Mouse (Mus musculus) hindbrain, embryonic 15.5 days (tissue): ENCODE results near the gene Mdk. TPM values are rescaled to one million over a fixed set of nuclear protein-coding genes. Genes with fewer than 3 reads are reported as not detected.

ENCODE experiments used
- ATAC-seq: fragments of 200-750 bp; cut with Nextera tagmentation; 2 replicates; pipeline ENCODE4 v1.8.0; 2017; ENCODE audit warnings: low read depth, moderate number of reproducible peaks, moderate TSS enrichment; ENCODE audit not compliant: low FRiP score
- H3K27ac ChIP-seq: fragments of 300-500 bp; sonication (generic); replicated peaks from 2 replicates; pipeline ENCODE4 v1.5.1; 2015; ENCODE audit warnings: mild to moderate bottlenecking, inconsistent platforms
- H3K27me3 ChIP-seq: fragments of 300-500 bp; sonication (generic); 2 replicates; pipeline ENCODE4 v1.6.1; 2015; ENCODE audit warnings: control low read depth, inconsistent platforms
- H3K36me3 ChIP-seq: fragments of 300-500 bp; sonication (generic); 2 replicates; pipeline ENCODE4 v1.6.1; 2015; ENCODE audit warnings: control low read depth, inconsistent platforms
- H3K4me1 ChIP-seq: fragments of 300-500 bp; sonication (generic); replicated peaks from 2 replicates; pipeline ENCODE4 v1.6.1; 2015; ENCODE audit warnings: control low read depth, inconsistent platforms
- H3K4me2 ChIP-seq: fragments of 300-500 bp; sonication (generic); 2 replicates; pipeline ENCODE4 v1.6.1; 2015; ENCODE audit warnings: moderate library complexity, mild to moderate bottlenecking, inconsistent platforms
- H3K4me3 ChIP-seq: fragments of 300-500 bp; sonication (generic); 2 replicates; pipeline ENCODE4 v1.5.1; 2015; ENCODE audit warnings: mild to moderate bottlenecking, inconsistent platforms
- H3K9ac ChIP-seq: fragments of 300-500 bp; sonication (generic); 2 replicates; pipeline ENCODE4 v1.6.1; 2015; ENCODE audit warnings: inconsistent platforms
- H3K9me3 ChIP-seq: fragments of 300-500 bp; sonication (generic); 2 replicates; pipeline ENCODE4 v1.6.1; 2016; ENCODE audit warnings: control low read depth, inconsistent platforms
- WGBS: fragments of 180-500 bp; shearing (Covaris S2); methylation state at CpG from one replicate; pipeline ENCODE4 v1.1.7; 2015; 5-methylcytosine and 5-hydroxymethylcytosine counted together
- polyA plus RNA-seq: library from polyadenylated mRNA; unstranded; fragments of >200 nt; fragmentation: Nextera tagmentation; extraction: Ambion mirVana; gene quantifications from 2 replicates; pipeline ENCODE4 v1.2.1, GENCODE M21; 2015

Gene Mdk
- polyA plus RNA-seq, 1 experiment from 2014 or later = 187 TPM

- Histone ChIP-seq H3K36me3 (no peaks in the 10 kb centered on the region), H3K4me1 (peaks cover 41% of the 10 kb centered on the region), H3K27ac (no peak overlapping the region), H3K27me3 (no peaks in the 10 kb centered on the region), H3K4me2 (no peak overlapping the region), H3K9ac (no peak overlapping the region), H3K9me3 (no peaks in the 10 kb centered on the region), H3K4me3 (no peak overlapping the region)
- 91% methylated on average over 6 of the region's 6 CpGs for WGBS
- no peak for ATAC-seq
These were observed 23.8 kb upstream of the Mdk start for GRCm38 (mm10) chr2:91955875-91956274.

- Histone ChIP-seq H3K9me3 (no peaks in the 10 kb centered on the region), H3K4me1 (peaks cover 45% of the 10 kb centered on the region), H3K36me3 (no peaks in the 10 kb centered on the region), H3K27ac (no peak overlapping the region), H3K4me2 (no peak overlapping the region), H3K9ac (no peak overlapping the region), H3K27me3 (no peaks in the 10 kb centered on the region), H3K4me3 (no peak overlapping the region)
- ATAC-seq = no peak
- WGBS = 77% methylated on average over 4 of the region's 4 CpGs
These were observed 23.1 kb upstream of the Mdk start for GRCm38 (mm10) chr2:91955121-91955591.

- no peak overlapping the region for H3K27ac ChIP-seq
- H3K9me3 ChIP-seq = no peaks in the 10 kb centered on the region
- H3K4me3 ChIP-seq = no peak overlapping the region
- H3K9ac ChIP-seq = no peak overlapping the region
- H3K27me3 ChIP-seq = no peaks in the 10 kb centered on the region
- peaks cover 43% of the 10 kb centered on the region for H3K4me1 ChIP-seq
- no peak for ATAC-seq
- H3K4me2 ChIP-seq = no peak overlapping the region
- WGBS = 20% methylated on average over 5 of the region's 5 CpGs
- no peaks in the 10 kb centered on the region for H3K36me3 ChIP-seq
These were observed 21.7 kb upstream of the Mdk start for GRCm38 (mm10) chr2:91953825-91954224.

- H3K9me3 ChIP-seq = no peaks in the 10 kb centered on the region
- ATAC-seq = no peak
- no peaks in the 10 kb centered on the region for H3K27me3 ChIP-seq
- H3K4me2 ChIP-seq = peak overlapping the region; percentile 35
- peak overlapping the region; percentile 66 for H3K27ac ChIP-seq
- no peak overlapping the region for H3K4me3 ChIP-seq
- 19% methylated on average over 15 of the region's 15 CpGs for WGBS
- H3K4me1 ChIP-seq = peaks cover 49% of the 10 kb centered on the region
- no peaks in the 10 kb centered on the region for H3K36me3 ChIP-seq
- H3K9ac ChIP-seq = 0 out of 2 replicates have a peak overlapping the region, but pooled peaks have one; percentile 6
These were observed 18.4 kb upstream of the Mdk start for GRCm38 (mm10) chr2:91950275-91951085.

GRCm38 (mm10) chr2:91949411-91950274 is 17.5 kb upstream of the Mdk start:
- ATAC-seq = 0 out of 2 replicates have a peak, but pooled peaks have one; percentile 9
- Histone ChIP-seq H3K9ac (0 out of 2 replicates have a peak overlapping the region, but pooled peaks have one; percentile 6), H3K4me3 (no peak overlapping the region), H3K4me2 (peak overlapping the region; percentile 35), H3K4me1 (peaks cover 45% of the 10 kb centered on the region), H3K27me3 (no peaks in the 10 kb centered on the region), H3K27ac (peak overlapping the region; percentile 66), H3K9me3 (no peaks in the 10 kb centered on the region), H3K36me3 (no peaks in the 10 kb centered on the region)
- WGBS = 60% methylated on average over 17 of the region's 17 CpGs

- Histone ChIP-seq H3K27me3 (no peaks in the 10 kb centered on the region), H3K27ac (no peak overlapping the region), H3K9ac (no peak overlapping the region), H3K4me1 (peaks cover 45% of the 10 kb centered on the region), H3K36me3 (no peaks in the 10 kb centered on the region), H3K4me2 (no peak overlapping the region), H3K9me3 (no peaks in the 10 kb centered on the region), H3K4me3 (no peak overlapping the region)
- WGBS = 63% methylated on average over 3 of the region's 3 CpGs
- no peak for ATAC-seq
These were observed 16.7 kb upstream of the Mdk start for GRCm38 (mm10) chr2:91948792-91949241.

- H3K36me3 ChIP-seq = no peaks in the 10 kb centered on the region
- peaks cover 41% of the 10 kb centered on the region for H3K4me1 ChIP-seq
- H3K9me3 ChIP-seq = no peaks in the 10 kb centered on the region
- H3K4me3 ChIP-seq = no peak overlapping the region
- H3K4me2 ChIP-seq = no peak overlapping the region
- ATAC-seq = no peak
- no peak overlapping the region for H3K9ac ChIP-seq
- no peaks in the 10 kb centered on the region for H3K27me3 ChIP-seq
- 75% methylated on average over 6 of the region's 6 CpGs for WGBS
- peak overlapping the region; percentile 28; the same call in 1 of the 2 replicates for H3K27ac ChIP-seq
These were observed 16.0 kb upstream of the Mdk start for GRCm38 (mm10) chr2:91948151-91948509.

- 43% methylated on average over 11 of the region's 11 CpGs for WGBS
- Histone ChIP-seq H3K9me3 (no peaks in the 10 kb centered on the region), H3K27me3 (no peaks in the 10 kb centered on the region), H3K36me3 (no peaks in the 10 kb centered on the region), H3K4me2 (no peak overlapping the region), H3K4me1 (peaks cover 41% of the 10 kb centered on the region), H3K27ac (peak overlapping the region; percentile 28), H3K9ac (no peak overlapping the region), H3K4me3 (no peak overlapping the region)
- 0 out of 2 replicates have a peak, but pooled peaks have one; percentile 25 for ATAC-seq
These were observed 15.5 kb upstream of the Mdk start for GRCm38 (mm10) chr2:91947397-91948150.

- H3K4me1 ChIP-seq = peaks cover 41% of the 10 kb centered on the region
- H3K4me2 ChIP-seq = no peak overlapping the region
- no peaks in the 10 kb centered on the region for H3K36me3 ChIP-seq
- ATAC-seq = no peak
- 56% methylated on average over 6 of the region's 6 CpGs for WGBS
- no peaks in the 10 kb centered on the region for H3K9me3 ChIP-seq
- no peaks in the 10 kb centered on the region for H3K27me3 ChIP-seq
- H3K4me3 ChIP-seq = no peak overlapping the region
- H3K27ac ChIP-seq = peak overlapping the region; percentile 28
- no peak overlapping the region for H3K9ac ChIP-seq
These were observed 14.7 kb upstream of the Mdk start for GRCm38 (mm10) chr2:91946836-91947235.

- no peaks in the 10 kb centered on the region for H3K9me3 ChIP-seq
- 84% methylated on average over 18 of the region's 18 CpGs for WGBS
- no peak within 1 kb of the TSS for H3K9ac ChIP-seq
- H3K27ac ChIP-seq = no peak within 1 kb of the TSS; the same call in 1 of the 2 replicates
- no peak within 1 kb of the TSS for H3K4me3 ChIP-seq
- no peak for ATAC-seq
- H3K4me1 ChIP-seq = peaks cover 37% of the 10 kb centered on the region
- no peak within 1 kb of the TSS for H3K4me2 ChIP-seq
- no peaks in the 10 kb centered on the region for H3K27me3 ChIP-seq
- H3K36me3 ChIP-seq = no peaks in the 10 kb centered on the region
These were observed 13.4 kb upstream of the Mdk start, which contains the start of gene Gm9821 for GRCm38 (mm10) chr2:91945483-91945882. Gene Gm9821 (plus strand): TSS chr2:91945703.

GRCm38 (mm10) chr2:91944170-91944950 is 12.3 kb upstream of the Mdk start:
- peaks cover 4% of the 10 kb centered on the region; the same call in 1 of the 2 replicates for H3K36me3 ChIP-seq
- H3K27ac ChIP-seq = no peak overlapping the region
- H3K4me2 ChIP-seq = no peak overlapping the region
- peaks cover 26% of the 10 kb centered on the region for H3K4me1 ChIP-seq
- H3K9me3 ChIP-seq = no peaks in the 10 kb centered on the region
- 49% methylated on average over 13 of the region's 13 CpGs for WGBS
- H3K27me3 ChIP-seq = no peaks in the 10 kb centered on the region
- no peak overlapping the region for H3K9ac ChIP-seq
- peak; percentile 62; the same call in 1 of the 2 replicates for ATAC-seq
- H3K4me3 ChIP-seq = no peak overlapping the region
